Mouse (Mus musculus) urinary bladder, adult 18-20 months (tissue): ENCODE results near the gene Chn2.
A peak's percentile ranks its signal among the peaks of the same experiment; 100 is the strongest.

Experiments used
- DNase-seq, 2 experiments: peaks; one replicate each; pipeline ENCODE4 v3.0.0; 2022; ENCODE audit warnings: low spot score in 2 of 2, mixed read lengths in 2 of 2

Chn2 gene

DNA sequence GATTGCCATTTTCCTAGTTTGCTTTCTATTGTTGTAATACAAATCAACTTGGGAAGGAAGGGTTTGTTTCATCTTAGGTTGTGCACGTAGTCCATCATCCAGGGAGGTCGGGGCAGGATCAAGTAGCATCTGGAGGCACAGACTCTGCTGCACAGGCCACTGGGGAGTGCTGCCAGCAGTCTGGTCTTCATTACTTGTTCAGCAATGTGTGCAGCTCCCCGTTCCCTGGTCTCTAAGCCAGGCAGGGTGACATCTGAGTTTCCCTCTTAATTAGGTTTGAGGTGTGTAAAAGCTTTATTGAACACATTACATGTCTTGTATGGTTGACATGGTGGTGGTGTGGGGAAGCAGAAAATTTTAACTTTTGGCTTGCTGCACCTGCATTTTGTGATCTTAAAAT, 79.0 kb downstream of the Chn2 start:
- no peak for DNase-seq

DNA sequence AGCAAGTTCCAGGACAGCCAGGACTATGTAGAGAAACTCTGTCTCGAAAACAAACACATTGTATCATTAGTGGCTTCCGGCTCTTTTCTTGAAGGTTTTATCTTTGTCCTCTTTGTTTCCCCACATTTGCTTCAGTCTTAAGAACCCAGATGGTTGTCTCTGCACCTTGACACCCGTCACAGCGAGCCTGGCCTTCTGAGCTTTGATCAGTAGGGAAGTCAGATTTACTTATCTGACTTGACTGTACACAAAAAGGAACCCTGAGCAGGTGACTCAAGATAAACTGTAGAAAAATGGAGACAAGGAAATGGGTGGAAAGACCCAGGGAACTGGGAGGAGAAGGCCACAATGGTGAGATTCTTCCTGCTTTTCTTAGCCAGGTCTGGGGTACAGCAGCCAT, 79.5 kb downstream of the Chn2 start:
- DNase-seq = no peak

DNA sequence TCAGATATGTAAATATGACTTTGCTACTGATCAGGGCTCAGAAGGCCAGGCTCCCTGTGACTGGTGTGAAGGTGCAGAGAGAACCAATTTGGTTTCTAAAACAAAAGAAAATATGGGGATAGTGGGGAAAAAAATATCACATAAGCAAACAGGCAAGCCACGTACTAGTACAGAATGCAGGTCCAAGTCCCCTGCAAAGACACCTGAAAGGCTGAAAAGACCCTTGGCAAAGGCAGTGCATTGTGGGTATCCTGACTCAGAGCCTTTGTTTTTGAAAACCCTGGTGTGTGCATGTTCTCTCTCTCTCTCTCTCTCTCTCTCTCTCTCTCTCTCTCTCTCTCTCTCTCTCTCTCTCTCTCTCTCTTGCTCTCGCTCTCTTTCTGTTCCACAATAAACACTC, 80.1 kb downstream of the Chn2 start:
- DNase-seq = no peak

DNA sequence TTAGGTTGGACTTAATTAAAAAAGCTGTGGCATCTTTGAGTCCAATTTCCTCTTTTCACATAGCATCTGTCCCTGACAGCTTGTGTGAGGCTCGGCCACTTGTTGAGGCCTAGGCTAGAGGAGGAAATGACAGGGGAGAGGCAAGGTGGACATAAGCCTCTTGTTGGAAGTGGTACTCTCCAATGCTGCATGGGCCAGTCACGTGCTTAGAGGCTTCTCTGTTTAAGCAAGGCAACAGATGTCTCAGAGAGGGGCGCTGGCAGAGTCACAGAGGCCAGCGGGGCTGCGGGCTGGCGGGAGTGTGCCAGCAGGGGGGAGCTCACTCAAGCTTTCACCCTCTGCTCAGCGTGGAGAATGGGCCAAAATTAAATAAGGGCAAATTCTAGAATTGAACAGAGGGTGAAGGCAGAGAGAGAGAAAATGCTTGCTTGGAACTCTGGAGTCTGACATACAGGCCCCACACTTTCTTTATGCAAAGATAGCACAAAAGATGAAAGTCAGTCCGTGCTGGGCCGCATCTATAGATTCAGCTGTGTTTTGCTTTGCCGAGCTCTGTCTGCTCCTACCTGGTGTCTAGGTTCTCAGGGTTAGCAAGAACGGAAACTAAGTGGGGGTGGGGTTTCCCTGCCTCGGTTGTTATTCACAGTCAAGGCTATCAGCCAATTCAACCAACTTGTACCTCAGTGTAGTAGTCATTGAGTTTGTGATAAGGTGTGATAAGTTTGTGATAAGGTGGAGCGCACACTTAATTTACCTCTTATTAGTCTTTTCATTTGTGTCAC, 80.7 kb downstream of the Chn2 start:
- DNase-seq = no peak

DNA sequence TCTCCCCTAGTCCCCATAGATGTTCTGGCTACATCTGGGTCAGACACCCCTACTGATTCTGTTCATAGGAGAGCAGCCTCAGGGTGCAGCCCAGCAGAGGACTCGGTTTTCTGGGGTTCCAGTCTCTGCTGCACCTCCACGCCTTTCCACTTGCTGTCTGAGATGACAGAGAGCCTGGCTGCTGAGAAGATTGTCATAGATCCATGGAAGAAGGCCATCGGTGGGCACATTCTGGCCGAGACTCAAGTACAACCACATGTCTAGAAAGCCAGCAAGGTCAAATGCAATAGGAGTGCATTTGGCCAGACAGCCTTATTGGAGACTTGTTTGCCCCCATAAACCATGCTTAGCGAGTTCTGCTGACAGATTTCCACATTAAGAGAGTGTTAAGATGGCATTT, 81.5 kb downstream of the Chn2 start:
- DNase-seq = no peak

DNA sequence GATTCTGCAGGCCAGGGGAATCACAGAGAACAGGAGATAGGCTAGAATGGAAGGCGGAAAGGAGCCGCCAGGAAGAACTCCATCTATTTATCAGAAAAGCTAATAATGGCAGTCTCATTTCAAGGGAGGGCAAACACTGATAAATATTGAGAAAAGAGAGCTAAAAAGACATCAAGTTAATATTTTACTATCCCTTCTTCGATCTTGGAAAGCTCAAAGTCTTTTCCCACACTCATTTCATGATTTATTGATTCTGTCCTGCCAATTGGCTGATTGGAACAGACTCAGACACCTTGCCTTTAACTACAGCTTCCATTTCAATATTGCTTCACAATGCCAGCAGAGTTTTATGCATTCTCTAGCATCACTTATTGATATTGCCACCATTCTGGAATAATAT, 85.2 kb downstream of the Chn2 start:
- DNase-seq = no peak

DNA sequence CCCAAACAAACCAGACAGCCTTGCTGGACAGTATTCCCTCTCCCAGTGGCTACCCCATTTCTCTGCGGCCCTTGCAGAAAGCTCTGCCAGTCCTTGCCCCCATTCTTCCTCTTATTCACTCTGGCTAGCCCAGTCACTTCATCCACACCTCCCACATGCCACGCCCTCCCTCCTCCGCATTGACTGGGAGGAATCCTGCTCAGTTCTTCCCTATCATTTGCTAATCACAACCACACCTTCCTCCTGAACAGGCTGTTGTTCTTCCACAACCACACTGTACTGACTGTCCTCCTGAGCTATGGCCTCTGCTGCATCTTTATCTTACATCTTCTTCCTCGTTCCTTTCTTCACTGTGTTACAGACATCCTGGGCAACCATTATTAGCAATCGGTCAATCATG, 86.2 kb downstream of the Chn2 start:
- DNase-seq = no peak

DNA sequence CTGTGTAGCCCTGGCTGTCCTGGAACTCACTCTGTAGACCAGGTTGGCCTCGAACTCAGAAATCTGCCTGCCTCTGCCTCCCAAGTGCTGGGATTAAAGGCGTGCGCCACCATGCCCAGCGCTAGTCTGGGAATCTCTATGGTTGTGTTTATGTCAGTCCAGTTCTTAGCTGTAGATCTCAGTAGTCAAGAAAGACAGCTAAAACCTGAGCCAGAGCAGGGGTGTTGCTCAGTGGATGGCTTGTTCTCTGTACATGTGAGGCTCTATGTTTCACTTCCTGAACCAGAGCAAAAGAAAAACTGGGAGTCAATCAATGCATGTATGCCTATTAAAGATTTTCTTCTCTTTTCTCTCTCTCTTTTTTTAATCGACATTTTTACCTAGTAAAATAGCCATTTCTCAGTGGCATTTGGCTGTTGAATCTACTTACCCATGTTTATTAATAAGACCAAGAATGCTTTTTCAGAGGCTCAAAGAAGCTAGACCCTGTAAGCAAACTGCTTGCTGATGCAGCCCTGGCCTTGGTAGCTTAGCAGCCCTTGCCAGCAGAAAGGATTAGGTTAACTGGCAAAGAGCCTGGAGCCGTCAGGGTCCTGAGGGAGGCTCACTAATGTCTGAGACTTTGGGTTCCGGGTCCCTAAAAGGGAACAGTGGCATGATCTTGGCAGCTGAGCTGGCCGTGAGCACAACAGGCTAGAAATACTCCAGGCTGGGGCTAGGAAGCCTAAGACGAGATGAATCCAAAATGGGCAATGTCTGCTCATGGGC, 87.1 kb downstream of the Chn2 start:
- DNase-seq = no peak

DNA sequence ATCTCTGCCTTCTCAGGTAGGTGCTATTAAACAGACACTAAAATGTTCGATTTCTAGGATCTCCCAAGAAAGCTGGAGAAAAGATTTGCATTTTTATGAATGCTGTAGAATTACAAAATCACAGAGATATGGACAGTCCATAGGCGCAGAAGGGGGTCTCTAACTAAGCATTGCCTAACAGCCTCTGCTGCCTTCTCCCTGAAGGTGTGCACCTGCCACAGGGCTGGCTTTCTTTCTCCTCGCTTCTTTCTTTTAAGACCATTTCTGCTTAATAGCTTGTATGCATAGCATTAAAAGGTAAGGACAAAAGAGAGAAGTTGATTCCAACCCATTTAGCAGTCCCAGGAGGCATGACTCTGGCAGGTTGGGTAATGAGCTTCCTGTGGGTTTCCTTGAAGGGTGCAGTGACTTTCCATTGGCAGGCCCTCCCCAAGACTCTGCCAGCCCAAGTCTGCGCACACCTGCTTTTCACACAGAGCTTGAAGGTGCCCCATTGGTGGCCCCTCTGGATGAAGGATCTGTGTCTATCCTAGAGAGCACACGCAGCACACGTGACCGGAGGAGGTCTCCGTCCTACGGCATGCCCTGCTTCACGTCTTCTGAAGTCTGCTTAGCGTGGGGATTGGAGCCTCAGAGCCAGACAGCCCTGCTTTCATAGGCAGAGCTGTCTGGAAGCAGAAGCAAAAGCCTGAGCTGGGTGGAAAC, 87.8 kb downstream of the Chn2 start:
- DNase-seq = no peak

DNA sequence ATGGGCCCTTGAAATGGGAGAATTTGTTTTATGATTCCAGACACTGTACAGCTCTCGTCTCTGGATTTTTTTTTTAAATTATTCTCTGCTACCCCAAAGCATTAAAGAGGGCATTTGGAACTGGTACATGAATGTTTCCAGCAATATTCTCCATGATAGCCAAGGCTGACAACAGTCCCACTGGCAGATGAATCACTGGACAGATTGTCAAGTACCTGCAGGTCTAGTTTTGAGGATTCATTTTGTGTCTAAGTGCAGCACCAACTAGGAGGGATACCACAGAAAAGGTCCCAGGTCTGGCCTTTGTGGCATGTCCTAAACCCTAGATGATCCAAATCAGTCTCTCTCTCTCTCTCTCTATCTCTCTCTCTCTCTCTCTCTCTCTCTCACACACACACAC, 89.3 kb downstream of the Chn2 start:
- DNase-seq = no peak

DNA sequence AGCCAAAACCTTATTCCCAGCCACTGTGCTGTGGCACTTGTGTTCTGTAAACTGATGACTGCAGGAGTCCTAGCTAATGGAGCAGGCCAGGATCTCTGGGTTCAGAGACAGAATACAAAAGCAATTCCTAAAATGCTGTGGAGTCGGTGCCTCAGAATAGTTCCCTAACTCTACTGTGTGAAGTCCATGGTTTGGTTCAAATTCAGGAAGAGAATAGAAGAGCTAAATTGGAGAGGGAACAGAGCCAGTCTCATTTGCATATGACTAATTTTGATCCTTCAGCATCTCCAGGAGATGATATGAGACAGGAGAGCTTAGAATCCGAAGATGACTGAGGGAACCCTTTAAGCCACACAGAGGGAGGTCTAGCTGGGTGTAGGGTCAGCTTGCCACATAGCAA, 90.2 kb downstream of the Chn2 start:
- no peak for DNase-seq

DNA sequence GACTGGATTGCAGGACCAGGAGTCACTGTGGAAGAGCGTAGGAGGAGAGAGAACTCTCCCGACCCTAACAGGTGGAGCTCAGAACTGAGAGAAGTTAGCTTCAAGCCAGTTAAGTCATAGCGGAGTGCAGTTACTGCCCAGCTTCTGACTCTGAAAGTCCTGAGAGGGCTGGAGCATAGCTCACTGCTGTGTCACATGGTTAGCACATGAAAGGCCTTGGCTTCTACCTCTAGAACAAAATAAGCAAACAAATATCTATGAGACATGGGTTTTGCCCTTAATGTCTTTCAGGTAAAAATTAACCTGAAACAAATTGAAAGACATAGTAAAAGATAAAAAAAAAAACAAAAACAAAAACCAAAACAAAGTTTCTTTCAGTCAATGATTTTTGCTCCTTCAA, 91.5 kb downstream of the Chn2 start:
- no peak for DNase-seq

DNA sequence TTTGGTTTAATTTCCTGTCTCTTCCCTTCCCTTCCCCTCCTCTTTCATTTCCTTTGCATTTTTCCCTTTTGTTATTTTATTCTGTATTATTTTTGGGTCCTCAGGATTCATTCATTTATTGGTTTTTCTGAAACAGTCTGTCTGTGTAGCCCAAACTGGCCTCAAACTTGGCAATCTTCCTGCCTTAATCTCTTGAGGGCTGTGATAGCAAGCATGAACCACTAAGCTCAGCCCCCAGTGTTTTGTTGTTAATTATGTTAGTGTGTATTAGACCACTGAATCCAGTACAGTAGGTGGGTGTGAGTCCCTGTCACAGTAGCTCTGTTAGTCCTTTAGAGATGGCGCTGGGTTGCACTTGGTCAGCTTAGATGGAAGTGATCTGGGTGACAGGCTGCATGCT, 93.2 kb downstream of the Chn2 start:
- no peak for DNase-seq

DNA sequence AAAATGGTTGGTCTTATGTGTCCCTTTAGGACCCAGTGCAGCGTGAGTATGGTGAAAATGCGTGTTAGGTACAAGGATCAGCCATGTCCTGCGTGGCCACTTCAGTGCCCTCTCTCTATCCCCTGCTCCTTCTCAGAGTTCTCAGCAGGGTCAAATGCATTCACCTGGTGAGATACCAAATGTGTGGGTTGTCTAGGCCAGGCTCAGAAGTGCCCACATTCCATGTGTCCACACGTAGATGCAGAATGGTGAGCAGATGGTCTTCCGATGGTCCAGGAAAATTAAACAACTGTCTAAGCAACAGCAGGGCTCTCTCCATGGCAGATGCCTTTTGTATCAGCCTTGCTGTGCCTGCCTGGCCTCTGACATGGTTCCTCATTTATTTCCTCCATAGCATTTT, 93.9 kb downstream of the Chn2 start:
- DNase-seq = no peak

DNA sequence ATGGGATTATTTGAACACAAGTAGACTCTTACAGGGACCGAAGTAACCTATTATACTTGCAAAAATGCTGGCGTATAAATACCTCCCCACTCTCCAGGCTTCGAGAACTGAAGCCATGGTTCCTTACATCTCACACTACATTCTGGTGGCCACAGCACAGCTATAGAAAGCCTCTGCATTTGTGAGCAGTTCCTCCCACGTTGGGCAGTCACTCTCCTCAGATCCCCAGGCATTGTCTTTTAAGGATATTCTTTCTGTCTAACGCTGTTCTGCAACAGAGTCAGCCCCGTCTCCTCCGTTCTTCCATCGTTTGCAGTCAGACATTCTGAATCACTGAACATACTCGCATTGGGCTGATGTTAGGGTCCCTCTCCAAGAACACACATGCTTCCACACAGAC, 98.8 kb downstream of the Chn2 start:
- DNase-seq = no peak

DNA sequence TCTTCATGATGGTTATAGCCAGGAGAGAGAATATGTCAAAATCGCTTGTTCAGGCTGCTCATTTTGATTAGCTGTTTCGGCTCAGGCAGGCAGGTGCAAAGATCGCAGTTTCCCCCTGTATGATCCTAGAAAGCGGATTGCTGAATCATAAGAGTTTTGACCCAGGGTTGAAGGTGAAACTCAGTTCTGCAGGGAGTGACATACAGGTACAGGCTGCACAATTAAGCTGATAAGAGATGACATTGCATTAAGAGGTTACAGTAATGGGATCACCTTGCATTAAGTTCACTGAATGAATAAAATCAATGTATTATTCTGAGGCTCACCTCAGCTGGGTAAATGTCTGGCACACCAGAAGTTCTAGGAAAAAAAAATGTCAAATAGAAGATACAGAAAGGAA, 101.1 kb downstream of the Chn2 start:
- no peak for DNase-seq

DNA sequence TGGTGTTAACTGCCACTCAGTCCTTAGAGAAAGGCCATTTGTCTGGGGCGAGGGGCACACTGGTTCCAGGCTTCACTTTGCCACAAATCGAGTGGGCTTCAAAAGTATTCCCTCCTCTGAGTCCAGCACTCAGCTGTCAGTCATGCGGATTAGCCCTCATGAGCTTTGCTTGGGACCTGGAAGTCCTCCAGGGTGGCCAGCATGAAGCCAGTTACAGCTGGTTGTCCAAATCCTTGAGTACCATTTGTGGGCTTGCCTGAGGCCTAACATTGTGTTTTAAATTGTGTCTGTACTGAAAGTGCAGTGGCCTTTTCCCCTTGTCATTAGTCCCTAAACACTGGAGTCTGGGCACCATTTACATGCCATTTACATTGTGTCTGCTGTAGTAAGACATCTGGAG, 101.8 kb downstream of the Chn2 start:
- DNase-seq = no peak

DNA sequence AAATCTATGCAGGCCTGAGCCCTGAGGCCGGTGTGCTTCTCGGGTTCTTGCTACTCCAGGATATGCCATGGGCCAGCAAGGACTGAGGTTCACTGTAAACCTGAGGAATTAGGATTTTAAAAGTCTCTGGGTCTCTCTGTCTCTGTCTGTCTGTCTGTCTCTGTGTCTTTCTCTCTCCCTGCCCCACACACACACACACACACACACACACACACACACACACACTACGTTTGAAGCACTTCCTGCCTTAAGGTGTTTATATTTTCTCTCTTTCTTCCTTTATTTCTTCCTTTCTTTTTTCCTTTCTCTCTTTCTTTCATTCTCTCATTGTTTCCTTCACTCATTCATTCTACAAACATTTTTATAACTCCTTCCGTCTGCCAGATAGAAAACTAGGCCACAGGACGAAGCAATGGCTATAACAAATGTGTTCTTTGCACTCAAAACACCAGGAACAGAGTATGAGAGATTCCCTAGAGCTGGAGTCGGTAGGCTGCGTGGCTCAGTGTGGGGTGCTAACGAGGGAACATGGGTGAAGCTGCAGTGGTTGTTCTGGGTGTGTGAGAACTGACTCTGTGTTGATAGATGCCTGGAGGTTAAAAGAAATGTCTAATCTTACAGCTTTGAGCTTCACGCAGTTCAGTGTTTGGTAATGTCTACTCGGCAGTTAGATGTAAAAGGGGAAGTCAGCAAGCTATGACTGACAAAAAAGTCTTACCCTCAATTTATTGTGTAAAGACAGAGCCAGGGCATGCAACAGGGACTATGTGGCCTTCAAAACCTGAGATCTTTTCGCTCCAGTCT, 103.7 kb downstream of the Chn2 start:
- DNase-seq = no peak

DNA sequence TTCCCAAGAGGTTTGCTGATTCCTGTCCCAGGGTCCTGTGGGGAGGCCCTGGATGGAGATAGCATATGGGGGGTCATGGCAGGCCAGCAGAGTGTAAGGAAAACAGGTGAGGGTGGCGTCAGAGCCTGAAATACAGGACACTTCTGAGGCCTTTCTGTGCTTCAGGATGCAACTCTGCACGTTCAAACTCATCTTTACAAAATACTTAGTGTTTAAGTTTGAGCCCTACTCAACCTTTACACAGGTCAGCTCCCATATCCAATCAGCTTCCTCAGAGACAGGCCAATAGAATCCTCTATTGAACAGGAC, 104.3 kb downstream of the Chn2 start:
- no peak for DNase-seq

DNA sequence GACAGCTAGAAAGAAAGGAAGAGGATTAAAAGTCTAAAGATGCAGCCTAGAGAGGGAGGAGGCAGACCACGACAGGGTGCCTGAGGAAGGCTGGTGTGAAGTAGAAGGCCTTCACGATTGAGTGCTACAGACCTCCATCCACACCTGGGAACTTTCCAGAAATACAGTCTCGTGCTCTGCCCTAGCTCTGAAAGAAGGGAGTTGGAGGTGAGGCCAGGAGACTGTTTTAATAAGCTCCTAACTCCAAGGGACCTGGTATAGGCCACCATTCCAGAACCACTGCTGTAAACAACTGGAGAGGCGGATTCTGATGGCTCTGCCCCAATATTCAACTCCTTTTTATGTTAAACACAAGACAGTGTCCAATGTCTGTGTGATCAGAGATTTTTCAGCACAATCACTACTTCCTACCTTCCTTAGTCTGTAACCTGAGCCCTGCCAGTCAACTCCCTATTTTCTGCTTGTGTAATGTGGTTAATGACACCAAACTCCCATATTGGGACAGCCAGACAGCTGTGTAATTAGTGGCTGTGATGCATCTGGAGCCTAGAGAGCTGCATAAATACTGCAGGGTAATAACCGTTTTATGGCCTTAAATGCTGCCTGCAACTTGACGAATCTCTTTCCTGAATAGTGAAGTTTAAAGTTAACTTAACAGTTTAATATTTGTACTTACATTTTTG, 109.6 kb downstream of the Chn2 start:
- no peak for DNase-seq

DNA sequence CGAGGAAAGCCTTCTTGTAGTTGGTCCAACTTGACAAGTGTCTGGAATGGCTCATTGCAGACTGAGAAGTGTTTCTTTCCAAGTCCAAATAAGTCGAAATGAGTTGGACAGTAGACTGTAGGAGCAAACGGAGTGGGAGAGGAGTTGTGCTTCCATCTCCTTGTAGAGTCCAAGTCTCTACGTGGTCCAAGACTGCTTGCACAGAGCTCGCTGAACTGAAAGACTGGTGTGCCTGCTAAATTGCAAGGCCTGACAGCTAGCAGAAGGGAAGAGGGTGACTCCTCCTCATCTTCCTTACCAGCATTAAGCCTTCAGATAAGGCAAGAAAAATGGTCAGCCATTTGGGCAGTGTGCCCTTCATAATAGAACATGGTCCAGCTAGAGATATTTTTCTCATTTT, 111.5 kb downstream of the Chn2 start:
- peak in 1 of 2 experiments; percentile 12 for DNase-seq
